Mouse (Mus musculus) myocyte (in vitro differentiated cells): ENCODE data around the gene Tnrc18.

Experiments
- CEBPB ChIP-seq: IDR thresholded peaks from 2 replicates; pipeline ENCODE4 v1.6.1; 2011; ENCODE audit warnings: mild to moderate bottlenecking, moderate library complexity; ENCODE audit not compliant: poor library complexity, insufficient read depth, severe bottlenecking
- E2F4 ChIP-seq: IDR thresholded peaks from one replicate; pipeline ENCODE4 v1.6.1; 2011; ENCODE audit warnings: mild to moderate bottlenecking, control low read depth, moderate library complexity; ENCODE audit not compliant: insufficient read depth
- MAX ChIP-seq: IDR thresholded peaks from one replicate; pipeline ENCODE4 v1.6.1; 2011; ENCODE audit warnings: low read depth, mild to moderate bottlenecking, control low read depth
- MYOD1 ChIP-seq, 3 experiments: IDR thresholded peaks; one replicate each; pipeline ENCODE4 v1.6.1; 2011; ENCODE audit warnings: control low read depth in 2 of 3, low read depth in 2 of 3, mild to moderate bottlenecking in 2 of 3, moderate library complexity in 1 of 3; ENCODE audit not compliant: insufficient read length in 2 of 3, control insufficient read depth in 1 of 3
- MYOG ChIP-seq, 3 experiments: IDR thresholded peaks; one replicate each; pipeline ENCODE4 v1.6.1; 2011; ENCODE audit warnings: control low read depth in 2 of 3, low read depth in 2 of 3, mild to moderate bottlenecking in 2 of 3; ENCODE audit not compliant: insufficient read length in 2 of 3, control insufficient read depth in 1 of 3, insufficient read depth in 1 of 3
- POLR2A ChIP-seq: IDR thresholded peaks from one replicate; pipeline ENCODE4 v1.6.1; 2011; ENCODE audit warnings: low read depth, mild to moderate bottlenecking, control low read depth, moderate library complexity; ENCODE audit not compliant: insufficient read length
- POLR2AphosphoS2 ChIP-seq: IDR thresholded peaks from one replicate; pipeline ENCODE4 v1.6.1; 2011; ENCODE audit warnings: low read depth, control low read depth; ENCODE audit not compliant: insufficient read length
- SRF ChIP-seq: IDR thresholded peaks from one replicate; pipeline ENCODE4 v1.6.1; 2011; ENCODE audit warnings: low read depth; ENCODE audit not compliant: control insufficient read depth, insufficient read length
- TCF12 ChIP-seq: IDR thresholded peaks from one replicate; pipeline ENCODE4 v1.6.1; 2011; ENCODE audit warnings: mild to moderate bottlenecking, control low read depth; ENCODE audit not compliant: poor library complexity, insufficient read depth, severe bottlenecking
- TCF3 ChIP-seq: IDR thresholded peaks from one replicate; pipeline ENCODE4 v1.6.1; 2011; ENCODE audit warnings: low read depth, control low read depth; ENCODE audit not compliant: insufficient read length
- USF1 ChIP-seq: IDR thresholded peaks from one replicate; pipeline ENCODE4 v1.6.1; 2011; ENCODE audit warnings: low read depth, mild to moderate bottlenecking, control low read depth, moderate library complexity

- TF ChIP-seq TCF12 (no peak), E2F4 (no peak), POLR2A (no peak), USF1 (no peak), MYOG (IDR thresholded peaks at IDR 0.05; ENCODE audit: control insufficient read depth in 1 of 3, insufficient read depth in 1 of 3, insufficient read length in 2 of 3, low read depth in 2 of 3) (no peak), MAX (no peak), TCF3 (no peak), MYOD1 (IDR thresholded peaks at IDR 0.05; ENCODE audit: control insufficient read depth in 1 of 3, insufficient read length in 2 of 3, low read depth in 2 of 3) (no peak), CEBPB (no peak), POLR2AphosphoS2 (no peak), SRF (no peak)
Measured at GRCm38 (mm10) chr5:142824091-142824490, 6.6 kb upstream of the Tnrc18 start.
